29 mouse cellular contexts compared by ENCODE assay signal in the genomic region with DNA sequence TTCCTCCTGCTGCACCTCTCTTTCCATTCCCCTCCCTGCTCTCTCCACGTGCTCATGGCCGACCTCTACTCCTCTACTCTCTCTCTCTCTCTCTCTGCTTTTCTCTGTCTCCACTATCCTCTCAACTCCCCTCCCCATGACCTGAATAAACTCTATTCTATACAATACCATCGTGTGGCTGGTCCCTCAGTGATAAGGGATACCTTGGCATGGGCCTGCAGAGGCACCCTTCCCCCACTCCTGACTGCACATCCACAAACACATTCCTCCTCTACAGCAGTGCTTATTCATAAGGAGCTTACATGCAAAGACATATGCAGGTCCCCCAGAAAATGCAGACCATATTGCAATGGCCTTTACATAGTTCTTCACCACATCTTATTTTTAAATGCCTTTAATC. TPM values are rescaled to one million over a fixed set of nuclear protein-coding genes. Genes with fewer than 3 reads are reported as not detected.
DNase-seq lines count a peak whose midpoint lies in the region; ATAC-seq and TF ChIP-seq lines count a peak whose summit lies in the region.
"Had no signal": no experiment of that assay in that cellular context is flagged by ENCODE, and none has a peak within 500 bp of the region (broad histone marks: within the 10 kb centered on the region; RNA-seq: fewer than 3 reads in every experiment).

No protein-coding gene starts in this region.

- peak overlapping the region; percentile 52; the same call in 1 of the 2 replicates for H3K27ac ChIP-seq in heart, embryonic 10.5 days
- no peak overlapping the region; the same call in 1 of the 2 replicates for H3K27ac ChIP-seq in ES-E14 (ENCODE audit: insufficient read depth, low read depth, low read length, poor library complexity, severe bottlenecking)
- H3K27ac ChIP-seq in liver, embryonic 13.5 days = no peak overlapping the region
- H3K27ac ChIP-seq in cerebellum, adult 2 months (ENCODE audit: insufficient read depth, low read length) = no peak overlapping the region
- no peak overlapping the region for H3K27ac ChIP-seq in lung, postnatal 0 days (ENCODE audit: low read length)
- H3K27ac ChIP-seq: forebrain, embryonic 10.5 days; forebrain, embryonic 13.5 days; heart, adult 2 months; heart, embryonic 13.5 days; hindbrain, embryonic 10.5 days; hindbrain, embryonic 13.5 days; intestine, embryonic 15.5 days had no signal

- TF ChIP-seq CTCF in E14TG2a.4 (conservative IDR thresholded peaks at IDR 0.05; ENCODE audit: low read length) = no peak
- TF ChIP-seq CTCF in cerebellum, adult 2 months (IDR thresholded peaks at IDR 0.05; ENCODE audit: borderline replicate concordance, insufficient read depth, low read depth, low read length) = no peak
- no peak for TF ChIP-seq CTCF in lung, postnatal 0 days (IDR thresholded peaks at IDR 0.05)

- TF ChIP-seq EP300 in lung, postnatal 0 days (IDR thresholded peaks at IDR 0.05) = no peak

- H3K9ac ChIP-seq in ES-E14 (ENCODE audit: insufficient read depth, low read depth, low read length, poor library complexity, severe bottlenecking) = peak overlapping the region; percentile 40; the same call in 1 of the 2 replicates
- H3K9ac ChIP-seq in liver, embryonic 13.5 days = no peak overlapping the region
- H3K9ac ChIP-seq in lung, postnatal 0 days (replicated peaks; ENCODE audit: low read depth) = no peak overlapping the region
- H3K9ac ChIP-seq: forebrain, embryonic 13.5 days; heart, embryonic 13.5 days; hindbrain, embryonic 13.5 days; intestine, embryonic 15.5 days had no signal

- intact Hi-C loops in heart, postnatal 10 days (cut with DNase I) = no loop called here

- H3K36me3 ChIP-seq in heart, embryonic 10.5 days = no peaks in the 10 kb centered on the region
- H3K36me3 ChIP-seq in E14TG2a.4 (ENCODE audit: insufficient read depth, low read length) (peaks cover 11% of the 10 kb centered on the region; the same call in 1 of the 2 replicates), ES-E14 (ENCODE audit: control insufficient read depth, insufficient read depth, low read length, poor library complexity, severe bottlenecking) (no peaks in the 10 kb centered on the region; the same call in 1 of the 2 replicates)
- no peaks in the 10 kb centered on the region for H3K36me3 ChIP-seq in liver, embryonic 13.5 days
- H3K36me3 ChIP-seq in lung, postnatal 0 days (ENCODE audit: insufficient read depth, low read length) = no peaks in the 10 kb centered on the region
- H3K36me3 ChIP-seq: forebrain, embryonic 10.5 days; G1E; heart, embryonic 13.5 days; hindbrain, embryonic 10.5 days; hindbrain, embryonic 13.5 days; intestine, embryonic 15.5 days had no signal

- H3K4me2 ChIP-seq in liver, embryonic 13.5 days = no peak overlapping the region
- H3K4me2 ChIP-seq in lung, postnatal 0 days (replicated peaks; ENCODE audit: low read depth, low read length) = no peak overlapping the region
- H3K4me2 ChIP-seq: forebrain, embryonic 13.5 days; heart, embryonic 13.5 days; hindbrain, embryonic 13.5 days; intestine, embryonic 15.5 days had no signal

- no peak for TF ChIP-seq POLR2A in cerebellum, adult 2 months (IDR thresholded peaks at IDR 0.05; ENCODE audit: borderline replicate concordance, insufficient read depth, low read length)

- no peaks in the 10 kb centered on the region for H3K27me3 ChIP-seq in heart, embryonic 10.5 days (ENCODE audit: insufficient read depth, poor library complexity, severe bottlenecking)
- no peaks in the 10 kb centered on the region for H3K27me3 ChIP-seq in E14TG2a.4 (ENCODE audit: insufficient read depth, low read length)
- H3K27me3 ChIP-seq in liver, embryonic 13.5 days = no peaks in the 10 kb centered on the region
- no peaks in the 10 kb centered on the region for H3K27me3 ChIP-seq in cerebellum, adult 2 months (ENCODE audit: control insufficient read depth, insufficient read depth, low read length)
- no peaks in the 10 kb centered on the region for H3K27me3 ChIP-seq in lung, postnatal 0 days (replicated peaks; ENCODE audit: insufficient read depth, low read length)
- H3K27me3 ChIP-seq: CH12.LX; forebrain, embryonic 13.5 days; heart, embryonic 13.5 days; hindbrain, embryonic 13.5 days; intestine, embryonic 15.5 days; Patski had no signal

- no peak overlapping the region for H3K4me3 ChIP-seq in heart, embryonic 10.5 days
- H3K4me3 ChIP-seq in E14TG2a.4 (replicated peaks; ENCODE audit: low read length) (0 out of 2 replicates have a peak overlapping the region, but pooled peaks have one; percentile 1), ES-E14 (ENCODE audit: insufficient read depth in 1 of 2, low read depth in 1 of 2, low read length in 2 of 2, poor library complexity in 1 of 2, severe bottlenecking in 1 of 2) (no peak overlapping the region)
- no peak overlapping the region for H3K4me3 ChIP-seq in liver, embryonic 13.5 days (replicated peaks)
- H3K4me3 ChIP-seq in cerebellum, adult 2 months (replicated peaks; ENCODE audit: insufficient read depth, low read depth, low read length) = no peak overlapping the region
- no peak overlapping the region for H3K4me3 ChIP-seq in lung, postnatal 0 days (ENCODE audit: low read depth, low read length)
- H3K4me3 ChIP-seq: forebrain, embryonic 10.5 days; forebrain, embryonic 13.5 days; heart, adult 2 months; heart, embryonic 13.5 days; hindbrain, embryonic 10.5 days; hindbrain, embryonic 13.5 days; intestine, embryonic 15.5 days had no signal

- peak; percentile 77 for ATAC-seq in liver, embryonic 13.5 days (ENCODE audit: low read depth)
- no peak for ATAC-seq in lung, postnatal 0 days
- ATAC-seq: forebrain, embryonic 13.5 days; forebrain, embryonic 16.5 days; hindbrain, embryonic 16.5 days; intestine, embryonic 15.5 days; Patski had no signal

- in situ Hi-C loops in ES-E14 (cut with MboI; ENCODE audit: low sequenced_read_pairs in 2 of 2, unreplicated experiment in 2 of 2) = no loop called here

- WGBS in heart, embryonic 10.5 days = 42% methylated on average over 3 of the region's 3 CpGs
- WGBS in liver, embryonic 13.5 days (ENCODE audit: insufficient replicate concordance) = 32% methylated on average over 3 of the region's 3 CpGs
- 49% methylated on average over 3 of the region's 3 CpGs for WGBS in cerebellum, adult 2 months
- WGBS in lung, postnatal 0 days = 34% methylated on average over 3 of the region's 3 CpGs

- peaks cover 5% of the 10 kb centered on the region; the same call in 1 of the 2 replicates for H3K4me1 ChIP-seq in heart, embryonic 10.5 days
- H3K4me1 ChIP-seq in E14TG2a.4 (replicated peaks; ENCODE audit: low read depth, low read length) (peaks cover 64% of the 10 kb centered on the region), ES-E14 (ENCODE audit: control insufficient read depth in 2 of 2, insufficient read depth in 2 of 2, low read length in 2 of 2, poor library complexity in 1 of 2) (peaks cover 7 to 11% of the 10 kb centered on the region in 2 experiments; a peak in 3 of 4 replicates)
- peaks cover 6% of the 10 kb centered on the region; the same call in 1 of the 2 replicates for H3K4me1 ChIP-seq in liver, embryonic 13.5 days (replicated peaks)
- H3K4me1 ChIP-seq in cerebellum, adult 2 months (ENCODE audit: control insufficient read depth, insufficient read depth, low read length) = no peaks in the 10 kb centered on the region
- H3K4me1 ChIP-seq in lung, postnatal 0 days (ENCODE audit: insufficient read depth, low read depth, low read length) = no peaks in the 10 kb centered on the region
- H3K4me1 ChIP-seq: forebrain, embryonic 10.5 days; forebrain, embryonic 13.5 days; hindbrain, embryonic 10.5 days; hindbrain, embryonic 13.5 days had no signal

- no peak for DNase-seq in heart, embryonic 10.5 days (ENCODE audit: low spot score)
- DNase-seq in heart, postnatal 10 days = no peak
- DNase-seq in ES-E14 (ENCODE audit: low read depth, low spot score) = no peak
- no peak for DNase-seq in liver, embryonic 13.5 days
- DNase-seq in adipocyte (ENCODE audit: low spot score) = no peak
- no peak for DNase-seq in cerebellum, adult 2 months
- DNase-seq in lung, postnatal 0 days (ENCODE audit: low spot score) = no peak
- DNase-seq: adrenal gland, adult 2 months; adrenal gland, postnatal 14 days; B cell, adult 2 months; cerebellum, adult 11 months; cerebellum, adult 8-10 months; cerebellum, postnatal 10 days; gastrocnemius, postnatal 25 days; heart, adult 2 months; heart, postnatal 36 days; kidney, adult 11 months had no signal

- H3K9me3 ChIP-seq in heart, embryonic 10.5 days = no peaks in the 10 kb centered on the region
- no peaks in the 10 kb centered on the region for H3K9me3 ChIP-seq in E14TG2a.4 (ENCODE audit: low read length)
- no peaks in the 10 kb centered on the region for H3K9me3 ChIP-seq in ES-E14 (ENCODE audit: control insufficient read depth, insufficient read depth, low read depth, low read length)
- no peaks in the 10 kb centered on the region for H3K9me3 ChIP-seq in liver, embryonic 13.5 days (replicated peaks)
- no peaks in the 10 kb centered on the region for H3K9me3 ChIP-seq in lung, postnatal 0 days (ENCODE audit: low read length)
- H3K9me3 ChIP-seq: forebrain, embryonic 10.5 days; forebrain, embryonic 13.5 days; G1E; heart, embryonic 13.5 days; hindbrain, embryonic 10.5 days; hindbrain, embryonic 13.5 days; intestine, embryonic 15.5 days had no signal

TF ChIP-seq in ES-E14, 5 proteins besides CTCF, POLR2A, EP300 and RAD21:
- TF ChIP-seq HCFC1 (IDR thresholded peaks at IDR 0.05; ENCODE audit: borderline replicate concordance, insufficient read depth, low read length) (no peak), ZC3H11A (IDR thresholded peaks at IDR 0.05; ENCODE audit: borderline replicate concordance, low read depth, low read length) (no peak), MAFK (IDR thresholded peaks at IDR 0.05; ENCODE audit: insufficient read depth, low read depth, low read length) (no peak), ZNF384 (IDR thresholded peaks at IDR 0.05; ENCODE audit: low read depth, low read length) (no peak), CHD2 (IDR thresholded peaks at IDR 0.05; ENCODE audit: low read depth, low read length) (no peak)

RNA-seq across cellular contexts. Expression of a gene that starts 16.1 kb away (rescaled TPM):
- 20.9 and 22.8 TPM in 2 replicates for polyA plus RNA-seq in heart, embryonic 10.5 days (2016; fragmentation: Nextera tagmentation; extraction: Ambion mirVana)
- total RNA-seq in heart, postnatal 10 days (2021) = 1 to 10 TPM; 8.6 to 10.0 TPM
- 118 and 165 TPM in 2 replicates for total RNA-seq in ES-E14 (2012; rRNA removed)
- polyA plus RNA-seq in liver, embryonic 13.5 days (2015; fragmentation: Nextera tagmentation; extraction: Ambion mirVana) = 6.0 and 7.9 TPM in 2 replicates
- 1.6 and 1.7 TPM in 2 replicates for polyA plus RNA-seq in cerebellum, adult 2 months (2012; rRNA removed)
- polyA plus RNA-seq in lung, postnatal 0 days (2015; fragmentation: Nextera tagmentation; extraction: Ambion mirVana) = 15.4 and 17.0 TPM in 2 replicates
- polyA plus RNA-seq: G1E had no signal

RNA-seq across cellular contexts. Expression of a gene that starts 58.3 kb away (rescaled TPM):
- 57.5 and 69.9 TPM in 2 replicates for polyA plus RNA-seq in heart, embryonic 10.5 days (2016; fragmentation: Nextera tagmentation; extraction: Ambion mirVana)
- 10 to 100 TPM; 52.3 to 57.4 TPM for total RNA-seq in heart, postnatal 10 days (2021)
- total RNA-seq in ES-E14 (2012; rRNA removed) = 14.0 and 20.9 TPM in 2 replicates
- 29.0 and 34.6 TPM in 2 replicates for polyA plus RNA-seq in liver, embryonic 13.5 days (2015; fragmentation: Nextera tagmentation; extraction: Ambion mirVana)
- polyA plus RNA-seq in cerebellum, adult 2 months (2012; rRNA removed) = 110 TPM in 2 replicates
- polyA plus RNA-seq in lung, postnatal 0 days (2015; fragmentation: Nextera tagmentation; extraction: Ambion mirVana) = 73.3 and 79.6 TPM in 2 replicates
